In genomic region chr2:79768625-79769024, GRCm38 (mm10) we compare ENCODE assay signal across 14 mouse cellular contexts.
"Had no signal": no experiment of that assay in that cellular context is flagged by ENCODE, and none has a peak within 500 bp of the region (broad histone marks: within the 10 kb centered on the region; RNA-seq: fewer than 3 reads in every experiment).

No protein-coding gene starts in this region.

- ATAC-seq: lung, postnatal 0 days had no signal

- H3K9ac ChIP-seq: liver, embryonic 15.5 days; neural tube, embryonic 13.5 days had no signal

- H3K4me2 ChIP-seq: liver, embryonic 11.5 days; liver, embryonic 15.5 days; neural tube, embryonic 13.5 days had no signal

- H3K27ac ChIP-seq: kidney, postnatal 0 days; layer of hippocampus, adult 2 months; limb, embryonic 10.5 days; liver, embryonic 15.5 days; neural tube, embryonic 13.5 days had no signal

- H3K27me3 ChIP-seq: liver, embryonic 15.5 days; neural tube, embryonic 13.5 days had no signal

- H3K36me3 ChIP-seq: limb, embryonic 10.5 days; liver, embryonic 15.5 days; neural tube, embryonic 13.5 days had no signal

- H3K4me1 ChIP-seq: limb, embryonic 10.5 days; neural tube, embryonic 13.5 days had no signal

- H3K9me3 ChIP-seq: limb, embryonic 10.5 days; liver, embryonic 15.5 days; neural tube, embryonic 13.5 days had no signal

- DNase-seq: kidney, adult 8-10 months; kidney, postnatal 36 days; lung, adult 2 months; lung, postnatal 36 days; right cerebral cortex, adult 18-20 months; right cerebral cortex, postnatal 25 days; thymus, postnatal 4 days had no signal

- H3K4me3 ChIP-seq: layer of hippocampus, adult 2 months; limb, embryonic 10.5 days; liver, embryonic 15.5 days; neural tube, embryonic 13.5 days had no signal
